Mouse (Mus musculus) G1E (cell line): ENCODE measurements around the gene Pdk1. TPM values are rescaled to one million over a fixed set of nuclear protein-coding genes. Genes with fewer than 3 reads are reported as not detected.

ENCODE experiments used
- ATAC-seq: 2 replicates; pipeline ENCODE4 v1.8.0; 2016; ENCODE audit warnings: mild to moderate bottlenecking; ENCODE audit not compliant: insufficient number of reproducible peaks, poor library complexity, low FRiP score, severe bottlenecking; ENCODE audit errors: extremely low read depth
- DNase-seq: peaks from one replicate; pipeline ENCODE4 v3.0.0; 2012; ENCODE audit warnings: low spot score
- H3K27me3 ChIP-seq: 2 replicates; pipeline ENCODE4 v1.6.1; 2012; ENCODE audit warnings: mild to moderate bottlenecking, low read length, inconsistent platforms; ENCODE audit not compliant: insufficient read depth
- H3K36me3 ChIP-seq: replicated peaks from 2 replicates; pipeline ENCODE3; 2012; ENCODE audit warnings: mild to moderate bottlenecking, inconsistent platforms
- H3K4me1 ChIP-seq: 2 replicates; pipeline ENCODE4 v1.6.1; 2012; ENCODE audit warnings: low read depth, low read length, inconsistent platforms, mixed read lengths; ENCODE audit not compliant: insufficient read depth
- H3K4me3 ChIP-seq: 2 replicates; pipeline ENCODE4 v1.5.1; 2012; ENCODE audit warnings: low read depth, mild to moderate bottlenecking, inconsistent platforms, low read length, moderate library complexity, mixed read lengths
- H3K9me3 ChIP-seq: replicated peaks from 2 replicates; pipeline ENCODE4 v1.6.1; 2012; ENCODE audit warnings: inconsistent platforms
- CTCF ChIP-seq: IDR thresholded peaks from 2 replicates; pipeline ENCODE4 v1.5.1; 2012; ENCODE audit warnings: low read depth, low read length, inconsistent platforms, mixed read lengths
- GATA1 ChIP-seq: IDR thresholded peaks from 2 replicates; pipeline ENCODE4 v1.6.1; 2012; ENCODE audit warnings: borderline replicate concordance, low read length, inconsistent platforms, mixed read lengths
- GATA2 ChIP-seq: IDR thresholded peaks from 2 replicates; pipeline ENCODE4 v1.6.1; 2012; ENCODE audit warnings: low read depth, low read length, inconsistent platforms, borderline replicate concordance
- POLR2AphosphoS5 ChIP-seq: IDR thresholded peaks from 2 replicates; pipeline ENCODE4 v1.6.1; 2012; ENCODE audit warnings: low read depth, low read length, inconsistent platforms; ENCODE audit not compliant: insufficient replicate concordance
- TAL1 ChIP-seq: conservative IDR thresholded peaks from 2 replicates; pipeline ENCODE4 v1.6.1; 2012; ENCODE audit warnings: low read depth, low read length, inconsistent platforms, mixed read lengths
- polyA plus RNA-seq: library from polyadenylated mRNA; stranded (reverse); fragments of >175 nt; gene quantifications from 2 replicates; pipeline ENCODE4 v1.2.3, GENCODE M21; 2012
- total RNA-seq, 2 experiments: library from RNA; stranded (forward) in 1 of 2; stranded (reverse) in 1 of 2; fragments of 200-1000 nt in 1 of 2; fragments of >200 nt in 1 of 2; fragmentation: Nextera tagmentation in 1 of 2; gene quantifications; 2 replicates each; pipeline ENCODE4 v1.2.3; 2014 to 2017

Pdk1 gene
- total and polyA plus RNA-seq, 3 experiments: 50.3 to 141 (median 62.8) TPM

GRCm38 (mm10) chr2:71863531-71864173, 9.4 kb upstream of the Pdk1 start:
- no peak overlapping the region for H3K4me3 ChIP-seq
- no peaks in the 10 kb centered on the region for H3K9me3 ChIP-seq
- DNase-seq (no peak), ATAC-seq (no peak)
- H3K36me3 ChIP-seq: no peaks in the 10 kb centered on the region
- TF ChIP-seq GATA2 (no peak), CTCF (no peak), GATA1 (no peak), POLR2AphosphoS5 (no peak), TAL1 (no peak)
- peaks cover 6% of the 10 kb centered on the region for H3K4me1 ChIP-seq
- H3K27me3 ChIP-seq: peaks cover 23% of the 10 kb centered on the region

- Histone ChIP-seq H3K9me3 (no peaks in the 10 kb centered on the region), H3K4me1 (peaks cover 6% of the 10 kb centered on the region), H3K4me3 (no peak overlapping the region), H3K36me3 (no peaks in the 10 kb centered on the region), H3K27me3 (peaks cover 16% of the 10 kb centered on the region)
- DNase-seq: no peak
- TF ChIP-seq GATA1 (no peak), POLR2AphosphoS5 (no peak), TAL1 (no peak), GATA2 (no peak), CTCF (no peak)
- no peak for ATAC-seq
These were observed 8.0 kb upstream of the Pdk1 start for GRCm38 (mm10) chr2:71865022-71865421.

DNA sequence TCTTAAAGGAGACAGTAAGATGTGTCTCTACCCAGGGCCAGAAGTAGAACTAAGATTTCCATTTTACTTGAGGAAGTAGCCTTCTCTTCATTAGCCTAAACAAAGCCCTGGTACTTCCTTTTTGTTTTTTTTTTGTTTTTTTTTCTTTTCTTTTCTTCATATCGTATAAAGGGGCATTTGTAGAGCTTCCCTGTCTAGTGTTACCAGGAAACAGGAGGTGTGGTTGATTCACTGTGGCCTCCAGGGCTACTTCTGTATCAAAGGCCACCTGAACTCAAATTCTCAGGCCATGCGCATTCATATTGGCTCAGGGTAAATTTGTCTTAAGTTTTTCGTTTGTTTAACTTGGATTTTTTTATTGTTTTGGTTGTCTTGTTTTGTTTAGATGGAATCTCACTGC, 7.1 kb upstream of the Pdk1 start:
- ATAC-seq (no peak), DNase-seq (no peak)
- no peak overlapping the region for H3K4me3 ChIP-seq
- peaks cover 15% of the 10 kb centered on the region for H3K27me3 ChIP-seq
- H3K36me3 ChIP-seq: no peaks in the 10 kb centered on the region
- no peaks in the 10 kb centered on the region for H3K9me3 ChIP-seq
- no peak for TF ChIP-seq GATA1
- no peak for TF ChIP-seq POLR2AphosphoS5
- TF ChIP-seq TAL1: no peak
- no peak for TF ChIP-seq GATA2
- TF ChIP-seq CTCF: no peak
- peaks cover 5% of the 10 kb centered on the region for H3K4me1 ChIP-seq

GRCm38 (mm10) chr2:71866565-71866964, 6.5 kb upstream of the Pdk1 start:
- Histone ChIP-seq H3K36me3 (no peaks in the 10 kb centered on the region), H3K9me3 (no peaks in the 10 kb centered on the region), H3K4me1 (peaks cover 7% of the 10 kb centered on the region), H3K4me3 (no peak overlapping the region), H3K27me3 (peaks cover 15% of the 10 kb centered on the region)
- ATAC-seq (no peak), DNase-seq (no peak)
- TF ChIP-seq TAL1: no peak
- no peak for TF ChIP-seq GATA2
- no peak for TF ChIP-seq CTCF
- TF ChIP-seq POLR2AphosphoS5: no peak
- no peak for TF ChIP-seq GATA1

DNA sequence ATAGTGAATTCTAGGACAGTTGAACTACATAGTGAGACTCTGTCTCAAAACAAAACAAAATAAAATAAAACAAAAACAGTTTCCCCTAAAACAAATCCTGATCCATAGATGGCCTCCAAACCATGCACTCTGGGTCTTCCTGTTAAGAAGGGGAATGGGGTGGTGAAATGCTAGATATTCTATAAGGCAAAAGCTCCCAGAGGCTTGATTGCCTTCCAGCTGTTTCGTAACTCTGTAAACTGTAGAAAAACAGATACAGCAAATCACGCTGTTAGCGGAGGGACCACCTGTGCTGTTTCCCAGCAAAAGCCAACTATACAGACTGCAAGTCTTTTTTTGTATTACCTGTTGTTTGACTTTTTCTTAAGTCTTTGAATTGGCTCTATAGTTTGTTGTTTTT, 6.0 kb upstream of the Pdk1 start:
- no peak for ATAC-seq

DNA sequence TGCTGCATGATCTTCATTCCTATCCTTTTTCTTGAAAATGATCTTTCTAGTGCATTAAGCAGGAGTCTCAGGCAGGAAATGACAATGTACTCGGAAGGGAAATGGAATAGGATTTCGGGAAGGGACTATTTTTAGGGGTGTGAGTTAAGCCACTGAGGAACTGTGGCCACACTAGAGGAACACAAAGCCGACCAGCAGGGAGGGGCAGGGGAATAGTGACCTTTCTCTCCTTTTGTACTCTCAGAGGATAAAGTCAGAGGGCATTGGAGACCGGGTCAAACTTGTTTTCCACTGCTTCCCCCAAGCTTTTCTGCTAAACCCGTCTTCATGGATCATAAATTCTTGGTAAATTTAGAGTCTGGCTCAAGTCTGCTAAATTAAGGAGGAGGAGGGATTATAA, 5.5 kb upstream of the Pdk1 start:
- Histone ChIP-seq H3K27me3 (peaks cover 12% of the 10 kb centered on the region), H3K36me3 (no peaks in the 10 kb centered on the region), H3K9me3 (no peaks in the 10 kb centered on the region), H3K4me3 (no peak overlapping the region), H3K4me1 (peaks cover 14% of the 10 kb centered on the region)
- TF ChIP-seq GATA2: no peak
- TF ChIP-seq CTCF: no peak
- TF ChIP-seq TAL1: no peak
- TF ChIP-seq GATA1: no peak
- no peak for TF ChIP-seq POLR2AphosphoS5
- DNase-seq (no peak), ATAC-seq (no peak)

More for the DNA sequence above, 6.0 kb upstream of the Pdk1 start:
- Histone ChIP-seq H3K27me3 (peaks cover 14% of the 10 kb centered on the region), H3K9me3 (no peaks in the 10 kb centered on the region), H3K4me1 (peaks cover 9% of the 10 kb centered on the region), H3K36me3 (no peaks in the 10 kb centered on the region), H3K4me3 (no peak overlapping the region)
- DNase-seq: no peak
- TF ChIP-seq CTCF (no peak), GATA2 (no peak), POLR2AphosphoS5 (no peak), TAL1 (no peak), GATA1 (no peak)

GRCm38 (mm10) chr2:71868256-71868655, 4.8 kb upstream of the Pdk1 start:
- H3K4me1 ChIP-seq: peaks cover 18% of the 10 kb centered on the region
- TF ChIP-seq GATA2: no peak
- no peak for TF ChIP-seq POLR2AphosphoS5
- no peak for TF ChIP-seq TAL1
- TF ChIP-seq CTCF: no peak
- TF ChIP-seq GATA1: no peak
- no peaks in the 10 kb centered on the region for H3K36me3 ChIP-seq
- no peak overlapping the region for H3K4me3 ChIP-seq
- H3K9me3 ChIP-seq: no peaks in the 10 kb centered on the region
- peaks cover 8% of the 10 kb centered on the region; the same call in 1 of the 2 replicates for H3K27me3 ChIP-seq
- DNase-seq (no peak), ATAC-seq (no peak)
